Mouse (Mus musculus) cortical plate, adult 2 months (tissue): ENCODE measurements at regions not wholly inside any gene's neighbourhood (a gene's known extent, or its start where the extent isn't known, plus 50 kb on each side); places are given as distances from the start of the nearest gene placed in this dataset.

Experiments
- H3K27ac ChIP-seq: fragments of 200-500 bp; 2 replicates; pipeline ENCODE4 v1.5.1; 2012; ENCODE audit warnings: low read length, control low read depth, inconsistent platforms; ENCODE audit not compliant: insufficient read depth
- H3K4me1 ChIP-seq: fragments of 200-500 bp; 2 replicates; pipeline ENCODE4 v1.6.1; 2011; ENCODE audit warnings: low read length; ENCODE audit not compliant: control insufficient read depth, insufficient read depth
- H3K4me3 ChIP-seq: fragments of 200-500 bp; 2 replicates; pipeline ENCODE4 v1.5.1; 2011; ENCODE audit warnings: mild to moderate bottlenecking, low read length, control low read depth; ENCODE audit not compliant: insufficient read depth
- CTCF ChIP-seq: fragments of 200-500 bp; IDR thresholded peaks from 2 replicates; pipeline ENCODE4 v1.5.1; 2011; ENCODE audit warnings: mild to moderate bottlenecking, control low read depth, low read length; ENCODE audit not compliant: insufficient read depth; ENCODE audit errors: extremely low read depth
- POLR2A ChIP-seq: fragments of 200-500 bp; IDR thresholded peaks from 2 replicates; pipeline ENCODE4 v1.6.1; 2011; ENCODE audit warnings: mild to moderate bottlenecking, low read length, control low read depth; ENCODE audit not compliant: insufficient read depth; ENCODE audit errors: extremely low read depth

GRCm38 (mm10) chr8:115764551-115764950, 57.0 kb upstream of the Maf start:
- no peak for TF ChIP-seq POLR2A
- TF ChIP-seq CTCF: no peak
- no peak overlapping the region for H3K27ac ChIP-seq
- no peak overlapping the region for H3K4me3 ChIP-seq
- H3K4me1 ChIP-seq: 0 out of 2 replicates have a peak, but pooled peaks cover 1% of the 10 kb centered on the region

DNA sequence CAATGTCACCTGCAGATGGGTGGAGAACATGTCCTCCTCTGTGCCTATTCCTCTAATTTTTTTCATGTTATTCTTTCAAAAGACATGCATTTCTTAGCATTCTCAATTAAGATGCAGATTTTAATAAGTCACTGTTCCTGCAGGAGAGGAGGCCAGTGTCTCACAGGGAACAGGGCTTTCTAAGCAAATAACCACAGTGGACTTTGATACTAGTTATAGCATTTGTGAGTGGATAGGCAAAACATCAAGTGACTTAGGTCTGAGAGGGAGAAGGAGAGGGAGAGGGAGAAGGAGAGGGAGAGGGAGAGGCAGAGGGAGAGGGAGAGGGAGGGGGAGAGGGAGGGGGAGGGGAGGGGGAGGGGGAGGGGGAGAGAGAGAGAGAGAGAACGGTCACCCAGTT, 50.4 kb upstream of the Maf start:
- Histone ChIP-seq H3K27ac (no peak overlapping the region), H3K4me3 (no peak overlapping the region), H3K4me1 (no peaks in the 10 kb centered on the region; the same call in 1 of the 2 replicates)
- TF ChIP-seq POLR2A (no peak), CTCF (no peak)
